ENCODE assay signal across 16 mouse cellular contexts in genomic region chr7:25244562-25245369, GRCm38 (mm10). TPM values are rescaled to one million over a fixed set of nuclear protein-coding genes. Genes with fewer than 3 reads are reported as not detected.
DNase-seq lines count a peak whose midpoint lies in the region; ATAC-seq and TF ChIP-seq lines count a peak whose summit lies in the region.
"Had no signal": no experiment of that assay in that cellular context is flagged by ENCODE, and none has a peak within 500 bp of the region (broad histone marks: within the 10 kb centered on the region; RNA-seq: fewer than 3 reads in every experiment).

No protein-coding gene starts in this region.

- H3K27ac ChIP-seq in forebrain, embryonic 10.5 days, result no peak overlapping the region
- no peak overlapping the region for H3K27ac ChIP-seq in forebrain, embryonic 13.5 days
- peak overlapping the region; percentile 59; the same call in 1 of the 2 replicates for H3K27ac ChIP-seq in hindbrain, embryonic 10.5 days
- no peak overlapping the region for H3K27ac ChIP-seq in hindbrain, postnatal 0 days
- no peak overlapping the region for H3K27ac ChIP-seq in neural tube, embryonic 11.5 days (ENCODE audit: low read depth, low read length)
- H3K27ac ChIP-seq in neural tube, embryonic 15.5 days (replicated peaks), result no peak overlapping the region
- H3K27ac ChIP-seq: liver, embryonic 13.5 days had no signal

- no peak for TF ChIP-seq CTCF in hindbrain, postnatal 0 days (IDR thresholded peaks at IDR 0.05; ENCODE audit: low read depth)

- H3K27me3 ChIP-seq in forebrain, embryonic 10.5 days (ENCODE audit: poor library complexity, severe bottlenecking), result no peaks in the 10 kb centered on the region
- H3K27me3 ChIP-seq in forebrain, embryonic 13.5 days, result no peaks in the 10 kb centered on the region
- H3K27me3 ChIP-seq in hindbrain, embryonic 10.5 days (ENCODE audit: insufficient read depth, poor library complexity, severe bottlenecking), result no peaks in the 10 kb centered on the region
- no peaks in the 10 kb centered on the region for H3K27me3 ChIP-seq in hindbrain, postnatal 0 days (ENCODE audit: insufficient read depth, low read length)
- no peaks in the 10 kb centered on the region for H3K27me3 ChIP-seq in neural tube, embryonic 11.5 days (ENCODE audit: control insufficient read depth, insufficient read depth, low read length)
- no peaks in the 10 kb centered on the region for H3K27me3 ChIP-seq in neural tube, embryonic 15.5 days (replicated peaks)
- H3K27me3 ChIP-seq: forebrain, embryonic 12.5 days had no signal

- H3K4me1 ChIP-seq in forebrain, embryonic 10.5 days, result peaks cover 59% of the 10 kb centered on the region
- H3K4me1 ChIP-seq in forebrain, embryonic 13.5 days, result peaks cover 38% of the 10 kb centered on the region
- H3K4me1 ChIP-seq in hindbrain, embryonic 10.5 days (replicated peaks), result peaks cover 61% of the 10 kb centered on the region
- peaks cover 8% of the 10 kb centered on the region for H3K4me1 ChIP-seq in hindbrain, postnatal 0 days (ENCODE audit: insufficient read depth, low read length)
- H3K4me1 ChIP-seq in neural tube, embryonic 11.5 days (ENCODE audit: control insufficient read depth, insufficient read depth, low read length), result peaks cover 21% of the 10 kb centered on the region
- peaks cover 59% of the 10 kb centered on the region for H3K4me1 ChIP-seq in neural tube, embryonic 15.5 days

- H3K4me2 ChIP-seq in forebrain, embryonic 13.5 days, result no peak overlapping the region
- no peak overlapping the region for H3K4me2 ChIP-seq in hindbrain, postnatal 0 days (ENCODE audit: low read depth, low read length)
- H3K4me2 ChIP-seq in neural tube, embryonic 11.5 days (ENCODE audit: low read depth), result no peak overlapping the region
- no peak overlapping the region for H3K4me2 ChIP-seq in neural tube, embryonic 15.5 days
- H3K4me2 ChIP-seq: forebrain, embryonic 12.5 days; liver, embryonic 13.5 days had no signal

- peak overlapping the region; percentile 16 for H3K4me3 ChIP-seq in forebrain, embryonic 10.5 days
- H3K4me3 ChIP-seq in forebrain, embryonic 13.5 days, result no peak overlapping the region
- H3K4me3 ChIP-seq in hindbrain, embryonic 10.5 days, result no peak overlapping the region
- no peak overlapping the region for H3K4me3 ChIP-seq in hindbrain, postnatal 0 days (ENCODE audit: low read length)
- H3K4me3 ChIP-seq in neural tube, embryonic 11.5 days (ENCODE audit: low read depth, low read length), result no peak overlapping the region
- no peak overlapping the region for H3K4me3 ChIP-seq in neural tube, embryonic 15.5 days (replicated peaks)
- H3K4me3 ChIP-seq: forebrain, embryonic 12.5 days; liver, embryonic 13.5 days had no signal

- H3K36me3 ChIP-seq in forebrain, embryonic 10.5 days (replicated peaks), result peaks cover 72% of the 10 kb centered on the region
- H3K36me3 ChIP-seq in forebrain, embryonic 13.5 days (ENCODE audit: poor library complexity, severe bottlenecking), result peaks cover 27% of the 10 kb centered on the region
- H3K36me3 ChIP-seq in hindbrain, embryonic 10.5 days, result peaks cover 50% of the 10 kb centered on the region
- no peaks in the 10 kb centered on the region for H3K36me3 ChIP-seq in hindbrain, postnatal 0 days (ENCODE audit: insufficient read depth, low read length)
- H3K36me3 ChIP-seq in neural tube, embryonic 11.5 days (ENCODE audit: control insufficient read depth, insufficient read depth, low read length), result peaks cover 7% of the 10 kb centered on the region
- H3K36me3 ChIP-seq in neural tube, embryonic 15.5 days, result no peaks in the 10 kb centered on the region

- ATAC-seq in forebrain, embryonic 13.5 days, result no peak
- ATAC-seq in hindbrain, postnatal 0 days, result no peak
- ATAC-seq in neural tube, embryonic 11.5 days (ENCODE audit: insufficient read depth, low FRiP score, low TSS enrichment), result no peak
- no peak for ATAC-seq in neural tube, embryonic 15.5 days (ENCODE audit: low FRiP score)

- 92% methylated on average over 30 of the region's 30 CpGs for WGBS in forebrain, embryonic 10.5 days
- WGBS in forebrain, embryonic 13.5 days, result 89% methylated on average over 30 of the region's 30 CpGs
- 90% methylated on average over 30 of the region's 30 CpGs for WGBS in hindbrain, embryonic 10.5 days
- WGBS in hindbrain, postnatal 0 days, result 92% methylated on average over 30 of the region's 30 CpGs
- 89% methylated on average over 29 of the region's 30 CpGs for WGBS in neural tube, embryonic 11.5 days
- WGBS in neural tube, embryonic 15.5 days, result 94% methylated on average over 30 of the region's 30 CpGs

- DNase-seq in forebrain, embryonic 10.5 days (ENCODE audit: extremely low spot score, low spot score), result no peak
- no peak for DNase-seq in hindbrain, embryonic 10.5 days (ENCODE audit: low spot score)
- no peak for DNase-seq in hindbrain, postnatal 0 days (ENCODE audit: low spot score)
- no peak for DNase-seq in neural tube, embryonic 11.5 days (ENCODE audit: low spot score)
- DNase-seq in spleen, postnatal 10 days (ENCODE audit: low spot score in 2 of 2), result no peak
- DNase-seq in layer of hippocampus, postnatal 36 days, result no peak
- DNase-seq: cerebellum, adult 11 months; gastrocnemius, postnatal 14 days; kidney, postnatal 36 days; liver, embryonic 13.5 days; midbrain, embryonic 14.5 days; thymus, adult 18-20 months had no signal

- no peaks in the 10 kb centered on the region for H3K9me3 ChIP-seq in forebrain, embryonic 10.5 days
- no peaks in the 10 kb centered on the region for H3K9me3 ChIP-seq in forebrain, embryonic 13.5 days (replicated peaks)
- no peaks in the 10 kb centered on the region for H3K9me3 ChIP-seq in hindbrain, embryonic 10.5 days
- H3K9me3 ChIP-seq in hindbrain, postnatal 0 days (ENCODE audit: low read length), result no peaks in the 10 kb centered on the region
- H3K9me3 ChIP-seq in neural tube, embryonic 11.5 days (ENCODE audit: control insufficient read depth, low read length), result no peaks in the 10 kb centered on the region
- no peaks in the 10 kb centered on the region for H3K9me3 ChIP-seq in neural tube, embryonic 15.5 days (replicated peaks)
- H3K9me3 ChIP-seq: forebrain, embryonic 12.5 days; G1E; liver, embryonic 13.5 days had no signal

- no peak overlapping the region for H3K9ac ChIP-seq in forebrain, embryonic 13.5 days
- no peak overlapping the region for H3K9ac ChIP-seq in hindbrain, postnatal 0 days (replicated peaks; ENCODE audit: low read length)
- peak overlapping the region; percentile 4; the same call in 1 of the 2 replicates for H3K9ac ChIP-seq in neural tube, embryonic 11.5 days (ENCODE audit: low read length)
- no peak overlapping the region for H3K9ac ChIP-seq in neural tube, embryonic 15.5 days (replicated peaks)
- H3K9ac ChIP-seq: forebrain, embryonic 12.5 days; liver, embryonic 13.5 days had no signal

RNA-seq across cellular contexts. Expression of gene Erf, which starts 5.8 kb away (rescaled TPM):
- 8.4 and 10.1 TPM in 2 replicates for polyA plus RNA-seq in forebrain, embryonic 10.5 days (2016; fragmentation: Nextera tagmentation; extraction: Ambion mirVana)
- 5.5 and 5.8 TPM in 2 replicates for polyA plus RNA-seq in forebrain, embryonic 13.5 days (2015; fragmentation: Nextera tagmentation; extraction: Ambion mirVana)
- 8.0 and 8.6 TPM in 2 replicates for polyA plus RNA-seq in hindbrain, embryonic 10.5 days (2016; fragmentation: Nextera tagmentation; extraction: Ambion mirVana)
- 19.0 and 20.8 TPM in 2 replicates for total RNA-seq in hindbrain, postnatal 0 days (2014; rRNA removed)
- polyA plus RNA-seq in hindbrain, postnatal 0 days (2015; fragmentation: Nextera tagmentation; extraction: Ambion mirVana), result 3.0 and 3.7 TPM in 2 replicates
- polyA plus RNA-seq in neural tube, embryonic 11.5 days (2014; fragmentation: Nextera tagmentation; extraction: Ambion mirVana), result 16.2 and 16.7 TPM in 2 replicates
- polyA plus RNA-seq in neural tube, embryonic 15.5 days (2015; fragmentation: Nextera tagmentation; extraction: Ambion mirVana), result 3.7 and 6.5 TPM in 2 replicates
- total RNA-seq in layer of hippocampus, postnatal 36 days (2021), result 10 to 100 TPM; 34.3 to 35.4 TPM

RNA-seq across cellular contexts. Expression of gene Gsk3a, which starts 7.1 kb away (rescaled TPM):
- polyA plus RNA-seq in forebrain, embryonic 10.5 days (2016; fragmentation: Nextera tagmentation; extraction: Ambion mirVana), result 10.7 and 10.8 TPM in 2 replicates
- polyA plus RNA-seq in forebrain, embryonic 13.5 days (2015; fragmentation: Nextera tagmentation; extraction: Ambion mirVana), result 11.2 and 12.9 TPM in 2 replicates
- polyA plus RNA-seq in hindbrain, embryonic 10.5 days (2016; fragmentation: Nextera tagmentation; extraction: Ambion mirVana), result 11.6 and 12.5 TPM in 2 replicates
- total RNA-seq in hindbrain, postnatal 0 days (2014; rRNA removed), result 151 and 160 TPM in 2 replicates
- polyA plus RNA-seq in hindbrain, postnatal 0 days (2015; fragmentation: Nextera tagmentation; extraction: Ambion mirVana), result 17.5 and 19.8 TPM in 2 replicates
- polyA plus RNA-seq in neural tube, embryonic 11.5 days (2014; fragmentation: Nextera tagmentation; extraction: Ambion mirVana), result 15.9 and 19.7 TPM in 2 replicates
- 16.0 and 16.3 TPM in 2 replicates for polyA plus RNA-seq in neural tube, embryonic 15.5 days (2015; fragmentation: Nextera tagmentation; extraction: Ambion mirVana)
- 100 to 1,000 TPM; 195 to 201 TPM for total RNA-seq in layer of hippocampus, postnatal 36 days (2021)

RNA-seq across cellular contexts. Expression of gene Cic, which starts 22.7 kb away (rescaled TPM):
- polyA plus RNA-seq in forebrain, embryonic 10.5 days (2016; fragmentation: Nextera tagmentation; extraction: Ambion mirVana), result 19.4 and 20.6 TPM in 2 replicates
- polyA plus RNA-seq in forebrain, embryonic 13.5 days (2015; fragmentation: Nextera tagmentation; extraction: Ambion mirVana), result 45.9 and 47.0 TPM in 2 replicates
- polyA plus RNA-seq in hindbrain, embryonic 10.5 days (2016; fragmentation: Nextera tagmentation; extraction: Ambion mirVana), result 23.2 and 23.5 TPM in 2 replicates
- total RNA-seq in hindbrain, postnatal 0 days (2014; rRNA removed), result 153 and 155 TPM in 2 replicates
- polyA plus RNA-seq in hindbrain, postnatal 0 days (2015; fragmentation: Nextera tagmentation; extraction: Ambion mirVana), result 28.2 and 30.6 TPM in 2 replicates
- 30.4 and 38.2 TPM in 2 replicates for polyA plus RNA-seq in neural tube, embryonic 11.5 days (2014; fragmentation: Nextera tagmentation; extraction: Ambion mirVana)
- polyA plus RNA-seq in neural tube, embryonic 15.5 days (2015; fragmentation: Nextera tagmentation; extraction: Ambion mirVana), result 33.3 and 37.2 TPM in 2 replicates
- 100 to 1,000 TPM; 173 to 213 TPM for total RNA-seq in layer of hippocampus, postnatal 36 days (2021)

RNA-seq across cellular contexts. Expression of gene Zfp526, which starts 23.5 kb away (rescaled TPM):
- 2.6 and 2.9 TPM in 2 replicates for polyA plus RNA-seq in forebrain, embryonic 10.5 days (2016; fragmentation: Nextera tagmentation; extraction: Ambion mirVana)
- polyA plus RNA-seq in forebrain, embryonic 13.5 days (2015; fragmentation: Nextera tagmentation; extraction: Ambion mirVana), result 2.0 and 2.1 TPM in 2 replicates
- polyA plus RNA-seq in hindbrain, embryonic 10.5 days (2016; fragmentation: Nextera tagmentation; extraction: Ambion mirVana), result 2.5 and 3.0 TPM in 2 replicates
- 9.6 and 10.1 TPM in 2 replicates for total RNA-seq in hindbrain, postnatal 0 days (2014; rRNA removed)
- 0.66 and 0.85 TPM in 2 replicates for polyA plus RNA-seq in hindbrain, postnatal 0 days (2015; fragmentation: Nextera tagmentation; extraction: Ambion mirVana)
- 3.7 and 3.8 TPM in 2 replicates for polyA plus RNA-seq in neural tube, embryonic 11.5 days (2014; fragmentation: Nextera tagmentation; extraction: Ambion mirVana)
- 1.7 and 2.3 TPM in 2 replicates for polyA plus RNA-seq in neural tube, embryonic 15.5 days (2015; fragmentation: Nextera tagmentation; extraction: Ambion mirVana)
- total RNA-seq in layer of hippocampus, postnatal 36 days (2021), result 10 to 100 TPM; 11.6 to 12.5 TPM

RNA-seq across cellular contexts. Expression of gene Dedd2, which starts 24.4 kb away (rescaled TPM):
- 8.8 and 10.7 TPM in 2 replicates for polyA plus RNA-seq in forebrain, embryonic 10.5 days (2016; fragmentation: Nextera tagmentation; extraction: Ambion mirVana)
- polyA plus RNA-seq in forebrain, embryonic 13.5 days (2015; fragmentation: Nextera tagmentation; extraction: Ambion mirVana), result 11.0 and 12.5 TPM in 2 replicates
- 10.2 and 11.2 TPM in 2 replicates for polyA plus RNA-seq in hindbrain, embryonic 10.5 days (2016; fragmentation: Nextera tagmentation; extraction: Ambion mirVana)
- 22.5 and 31.7 TPM in 2 replicates for total RNA-seq in hindbrain, postnatal 0 days (2014; rRNA removed)
- polyA plus RNA-seq in hindbrain, postnatal 0 days (2015; fragmentation: Nextera tagmentation; extraction: Ambion mirVana), result 19.8 and 20.2 TPM in 2 replicates
- 11.0 and 11.6 TPM in 2 replicates for polyA plus RNA-seq in neural tube, embryonic 11.5 days (2014; fragmentation: Nextera tagmentation; extraction: Ambion mirVana)
- polyA plus RNA-seq in neural tube, embryonic 15.5 days (2015; fragmentation: Nextera tagmentation; extraction: Ambion mirVana), result 16.7 and 17.7 TPM in 2 replicates
- 10 to 100 TPM; 26.1 to 28.0 TPM for total RNA-seq in layer of hippocampus, postnatal 36 days (2021)
